Mouse (Mus musculus): ENCODE results near the gene Nxt1.

The Nxt1 gene

DNA sequence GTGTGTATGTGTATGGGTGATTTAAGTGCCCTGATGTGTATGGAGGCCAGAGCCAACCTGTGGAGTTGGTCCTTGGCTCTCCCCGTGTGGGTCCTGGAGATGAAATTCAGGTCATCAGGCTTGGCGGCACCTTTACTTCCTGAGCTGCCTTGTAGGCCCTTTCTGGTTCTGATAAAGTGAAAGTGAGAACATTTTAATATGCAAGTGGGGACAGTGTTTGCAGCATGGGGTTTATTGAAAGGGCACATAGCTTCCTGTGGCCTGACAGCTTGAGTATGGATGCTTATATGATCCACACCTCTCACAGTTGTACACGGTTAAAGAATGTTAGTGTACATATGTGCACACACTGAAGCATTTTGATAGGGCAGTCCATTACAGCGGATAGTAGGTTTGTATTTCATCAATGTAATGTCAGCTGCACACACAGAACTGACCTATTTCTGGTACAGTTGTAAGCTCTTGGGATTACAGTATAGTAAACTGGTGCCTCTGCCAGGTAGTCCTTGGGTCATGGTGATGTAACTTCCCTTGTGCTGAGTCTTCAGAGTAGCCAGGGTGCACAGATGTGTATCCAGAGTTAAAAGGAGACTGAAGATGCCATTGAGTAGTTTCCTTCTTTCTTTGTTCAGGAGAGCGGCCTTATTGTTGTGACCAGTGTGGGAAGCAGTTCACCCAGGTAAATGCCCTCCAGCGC lies 17.2 kb downstream of the Nxt1 start:
- no peak for DNase-seq (ENCODE audit: low spot score in 2 of 2)

DNA sequence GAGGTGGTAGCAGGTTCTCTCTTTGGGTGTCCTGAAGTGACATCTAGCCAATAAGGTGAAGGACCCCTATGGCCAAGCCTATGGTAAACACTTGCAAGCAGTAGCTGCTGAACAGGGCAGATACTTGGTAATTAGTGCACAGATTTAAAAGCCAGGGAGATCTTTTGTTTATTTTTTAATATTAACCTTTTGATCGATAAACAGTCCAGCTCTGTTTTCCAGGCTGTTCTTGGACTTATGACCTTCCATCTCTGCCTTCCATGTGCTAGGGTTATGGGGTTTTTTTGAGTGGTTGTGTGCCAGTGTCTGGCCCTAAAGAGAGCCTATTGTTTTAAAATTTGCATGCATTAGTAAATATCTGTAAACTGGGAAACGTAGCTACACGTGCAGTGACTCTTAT lies 17.9 kb downstream of the Nxt1 start:
- DNase-seq (ENCODE audit: low spot score in 2 of 2), result no peak

DNA sequence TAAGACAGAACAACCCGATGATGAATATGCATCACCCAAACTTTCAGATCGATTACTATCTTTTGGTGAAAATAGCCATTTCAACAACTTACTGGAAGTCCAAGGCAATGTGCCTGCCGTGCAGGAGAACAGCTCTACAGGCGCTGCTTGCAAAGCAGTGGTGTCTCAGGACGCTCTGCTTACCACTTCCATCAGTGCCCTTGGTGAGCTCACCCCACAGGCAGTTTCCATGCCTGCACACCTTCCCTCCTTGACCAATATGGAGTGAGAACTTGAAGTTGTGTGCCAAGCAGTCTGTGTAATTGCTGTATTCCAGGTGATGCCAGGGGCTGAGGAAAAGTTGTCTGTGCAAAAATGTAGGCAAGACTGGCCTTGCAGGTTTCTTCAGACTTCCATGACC lies 18.4 kb downstream of the Nxt1 start:
- DNase-seq (ENCODE audit: low spot score in 2 of 2), result no peak

DNA sequence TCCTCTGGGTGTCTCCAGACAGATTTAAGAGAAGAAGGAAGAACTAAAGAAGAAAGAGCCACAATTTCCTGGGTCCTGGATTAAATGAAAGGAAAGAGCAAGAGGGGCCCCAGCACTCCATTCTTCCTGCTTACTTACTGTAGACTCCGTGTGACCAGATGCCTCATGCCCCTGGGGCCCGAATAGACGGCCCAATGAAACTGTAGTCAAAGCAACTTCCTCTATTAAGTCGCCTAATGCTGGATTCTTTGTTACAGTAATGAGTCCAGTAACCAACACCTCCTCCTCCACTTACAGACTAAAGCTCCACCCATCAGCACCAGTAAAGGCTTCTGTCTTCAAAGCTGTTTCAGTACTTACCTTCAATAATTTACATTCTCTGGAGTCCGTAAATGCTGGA lies 26.2 kb downstream of the Nxt1 start:
- DNase-seq (ENCODE audit: low spot score in 2 of 2), result no peak

DNA sequence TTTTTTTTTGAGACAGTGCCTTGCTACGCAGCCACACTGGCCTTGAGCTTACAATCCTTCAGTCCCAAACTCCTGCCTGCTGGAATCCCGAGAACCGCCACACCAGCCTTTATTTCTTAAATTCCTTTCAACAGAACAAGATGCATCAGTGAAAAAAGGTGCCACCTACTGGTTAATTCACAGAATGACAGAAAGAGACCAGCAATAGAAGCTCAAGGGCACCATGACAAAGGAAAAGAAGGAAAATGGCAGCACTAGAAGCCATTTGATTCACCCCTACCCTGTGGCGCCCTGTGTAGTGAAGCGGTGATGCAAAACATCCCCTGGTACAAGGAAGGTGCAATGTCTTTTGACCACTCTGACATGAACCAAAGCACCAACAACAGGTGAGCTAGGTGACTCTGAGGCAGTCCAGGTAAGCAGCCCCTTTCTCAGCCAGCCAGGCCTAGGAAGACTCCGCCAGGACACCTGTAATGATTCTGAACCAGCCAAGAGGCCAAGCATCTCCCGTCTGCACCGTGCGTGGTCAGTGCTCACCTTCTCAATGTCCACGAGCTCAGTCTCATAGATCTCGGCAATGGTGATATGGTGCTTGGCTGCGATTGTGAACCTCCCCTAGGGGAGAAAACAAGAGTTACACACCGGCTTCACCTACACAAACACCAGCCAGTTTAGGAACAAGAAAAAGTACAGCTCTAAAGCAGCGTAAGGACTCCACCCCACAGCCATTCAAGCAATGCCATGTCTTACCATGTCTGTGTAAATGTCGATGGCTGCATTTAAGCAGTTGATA lies 34.2 kb downstream of the Nxt1 start:
- no peak for DNase-seq (ENCODE audit: low spot score in 2 of 2)

DNA sequence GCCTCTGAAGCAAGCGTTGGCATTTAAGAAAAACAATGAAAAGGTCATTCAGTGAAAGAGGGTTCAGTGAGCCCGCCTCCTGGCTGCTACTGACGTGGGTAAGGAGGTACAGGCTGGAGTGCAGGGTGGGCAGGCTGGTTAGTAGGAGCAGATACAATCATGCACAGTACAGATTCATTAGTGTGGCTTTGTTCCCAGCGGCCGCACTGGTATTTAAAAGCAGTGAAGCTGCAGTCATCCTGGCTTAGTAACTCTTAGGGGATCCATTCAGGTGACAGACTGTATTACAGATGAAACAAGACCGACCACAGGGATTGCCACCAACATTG lies 34.8 kb downstream of the Nxt1 start:
- no peak for DNase-seq (ENCODE audit: low spot score in 2 of 2)

DNA sequence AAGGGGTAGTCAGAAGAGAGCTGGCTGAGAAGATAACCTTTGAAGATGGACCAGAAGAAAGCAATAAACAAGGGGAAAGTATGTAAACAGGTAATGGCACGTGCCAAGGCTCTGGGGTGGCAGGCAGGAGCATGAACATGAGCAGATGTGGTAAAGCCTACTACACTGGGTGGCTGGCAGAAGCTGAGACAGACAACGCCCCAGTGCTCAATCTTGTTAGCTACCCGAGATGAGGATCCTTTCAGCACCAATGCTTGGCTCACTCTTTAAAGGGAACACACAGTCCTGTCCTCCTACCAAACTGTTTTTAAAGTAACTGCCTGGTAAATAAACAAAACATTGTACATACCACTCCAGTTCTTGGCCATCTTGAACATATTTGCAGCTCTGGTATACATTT lies 39.9 kb downstream of the Nxt1 start:
- no peak for DNase-seq (ENCODE audit: low spot score in 2 of 2)

DNA sequence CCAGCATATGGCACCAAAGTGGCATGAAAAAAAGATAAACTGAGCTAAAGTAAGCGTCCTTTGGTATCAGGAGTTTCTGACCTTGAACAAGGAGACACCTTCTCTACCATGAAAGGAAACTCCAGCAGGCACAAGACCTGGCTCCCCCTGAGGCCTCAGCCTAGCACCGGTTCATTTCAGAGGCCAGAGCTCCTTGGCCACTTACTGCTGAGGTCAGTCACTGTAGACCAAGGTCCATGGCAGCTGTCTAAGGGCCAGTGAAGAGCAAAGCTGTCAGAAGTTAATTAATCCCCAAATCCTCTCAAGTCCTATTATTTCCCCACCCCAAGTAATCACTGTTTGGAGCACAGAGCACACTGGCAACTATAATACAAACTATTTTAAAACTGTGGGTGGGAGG lies 44.7 kb downstream of the Nxt1 start:
- DNase-seq (ENCODE audit: low spot score in 2 of 2), result no peak

DNA sequence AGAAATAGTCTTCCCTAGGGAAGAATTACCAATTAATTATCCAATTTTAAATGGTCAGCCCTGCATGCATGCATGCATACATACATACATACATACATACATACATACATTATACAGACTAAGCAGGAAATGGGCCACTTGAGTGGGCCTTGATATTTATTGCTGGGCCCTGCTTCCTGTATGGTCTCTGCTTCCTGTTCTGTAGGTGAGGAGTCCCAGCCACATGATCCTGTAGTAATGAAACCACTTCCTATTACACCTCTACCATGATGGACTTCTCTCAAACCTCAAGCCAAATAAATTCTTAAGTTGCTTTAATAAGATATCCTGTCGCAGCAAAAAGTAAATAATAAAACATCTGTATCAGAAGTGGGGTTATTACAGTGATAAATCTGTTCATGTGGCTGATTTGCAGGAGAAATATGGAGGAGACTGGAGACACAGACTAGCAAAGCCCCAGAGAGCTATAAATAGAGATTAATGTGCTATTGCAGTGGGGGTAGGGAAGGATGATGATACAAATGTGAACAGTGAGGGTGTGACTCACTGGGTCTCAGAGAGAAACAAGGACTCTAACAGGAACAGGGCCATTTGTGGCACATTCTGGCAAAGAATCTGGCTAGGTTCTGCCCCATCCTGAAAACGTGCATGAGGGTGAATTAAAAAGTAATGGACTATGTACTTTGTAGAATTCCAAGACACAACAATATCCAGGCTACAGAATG lies 47.0 kb downstream of the Nxt1 start:
- DNase-seq (ENCODE audit: low spot score in 2 of 2), result no peak

Data from right cerebral cortex, adult 2 months (tissue).